In the genomic region with DNA sequence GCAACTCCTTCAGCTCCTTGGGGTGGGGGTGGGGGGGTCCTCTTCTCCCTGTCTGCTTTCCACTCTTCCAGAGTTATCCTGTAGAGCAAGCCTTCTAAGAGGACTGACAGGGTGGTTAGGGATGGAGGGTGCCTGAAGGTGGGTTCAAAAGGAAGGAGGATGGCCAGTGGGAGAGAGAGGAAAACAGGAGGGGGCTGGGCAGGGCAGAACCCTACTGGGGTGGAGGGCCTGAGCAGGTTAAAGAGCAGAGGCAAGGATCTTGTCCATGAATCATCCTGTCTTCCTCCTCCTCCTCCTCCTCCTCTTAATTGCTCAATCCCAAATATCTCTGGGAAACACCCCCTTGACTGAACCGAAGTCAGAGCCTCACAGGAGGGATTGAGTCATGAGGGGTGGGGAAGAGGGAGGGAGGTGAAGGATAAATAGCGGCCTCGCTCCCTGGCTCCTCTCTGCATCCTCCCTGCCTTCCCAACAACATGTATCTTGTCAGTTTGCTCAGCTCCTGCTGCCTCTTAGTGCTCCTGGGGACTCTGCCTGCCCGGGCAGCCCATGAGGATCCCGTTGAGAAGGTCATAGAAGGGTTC, we compare ENCODE assay signal across 12 mouse cellular contexts. TPM values are rescaled to one million over a fixed set of nuclear protein-coding genes. Genes with fewer than 3 reads are reported as not detected.
A peak's percentile ranks its signal among the peaks of the same experiment; 100 is the strongest.
DNase-seq lines count a peak whose midpoint lies in the region.
"Had no signal": no experiment of that assay in that cellular context is flagged by ENCODE, and none has a peak within 500 bp of the region (broad histone marks: within the 10 kb centered on the region; RNA-seq: fewer than 3 reads in every experiment).

Sbsn (plus strand) TSS at position 386 of the 584 bp plus-strand sequence.

- no peak for DNase-seq in frontal cortex, adult 2 months (ENCODE audit: extremely low spot score in 1 of 2, low spot score in 1 of 2)
- no peak for DNase-seq in frontal cortex, postnatal 25 days (ENCODE audit: low spot score in 2 of 2)
- no peak for DNase-seq in urinary bladder, adult 2 months (ENCODE audit: low spot score)
- no peak for DNase-seq in urinary bladder, postnatal 4 days (ENCODE audit: low spot score in 2 of 2)
- DNase-seq in brain, adult 2 months (ENCODE audit: low read depth, low spot score): peak; percentile 79
- no peak for DNase-seq in retina, postnatal 1 day
- no peak for DNase-seq in spleen, postnatal 14 days (ENCODE audit: low spot score in 2 of 2)
- DNase-seq in cerebellum, adult 11 months: no peak
- DNase-seq: B cell, adult 2 months; cerebellum, adult 11-12 months; embryo, embryonic 11 days; lung, adult 18-20 months had no signal

RNA-seq across cellular contexts. Expression of gene Sbsn, which starts in this region (rescaled TPM):
- 14.6 and 15.1 TPM in 2 replicates for polyA plus RNA-seq in frontal cortex, adult 2 months (2012; rRNA removed)
- polyA plus RNA-seq in urinary bladder, adult 2 months (2012; rRNA removed): 17.9 and 21.2 TPM in 2 replicates
